Mouse (Mus musculus): ENCODE data around the gene Rock2. TPM values are rescaled to one million over a fixed set of nuclear protein-coding genes. Genes with fewer than 3 reads are reported as not detected.

The Rock2 gene
- polyA plus RNA-seq, 1 experiment = 9.4 TPM

Other genes starting within 250 kb of the Rock2 start
- 107 and 233 TPM in 2 replicates for gene Ntsr2, start 241.5 kb upstream of the Rock2 start, polyA plus RNA-seq (2012; rRNA removed)
- 33.8 and 39.2 TPM in 2 replicates for gene Greb1, start 94.0 kb upstream of the Rock2 start, polyA plus RNA-seq (2012; rRNA removed)
- 14.5 and 19.8 TPM in 2 replicates for gene E2f6, start 83.9 kb upstream of the Rock2 start, polyA plus RNA-seq (2012; rRNA removed)
- gene Pqlc3, start 105.5 kb downstream of the Rock2 start, polyA plus RNA-seq (2012; rRNA removed) = 36.9 and 54.2 TPM in 2 replicates
- 1.8 and 2.9 TPM in 2 replicates for gene 2410004P03Rik, start 116.8 kb downstream of the Rock2 start, polyA plus RNA-seq (2012; rRNA removed)

All from gonadal fat pad, adult 2 months (tissue).